Mouse (Mus musculus) neutrophil, adult 5-6 weeks (primary cell): Measurements from ENCODE around the gene Ovgp1. TPM values are rescaled to one million over a fixed set of nuclear protein-coding genes. Genes with fewer than 3 reads are reported as not detected.
A peak's percentile ranks its signal among the peaks of the same experiment; 100 is the strongest.

Experiments
- ATAC-seq: fragments of 151-379, 151-347 bp; 2 replicates; pipeline ENCODE4 v1.8.0; 2017; ENCODE audit warnings: mild to moderate bottlenecking, moderate TSS enrichment; ENCODE audit not compliant: insufficient number of reproducible peaks, poor library complexity, low FRiP score, severe bottlenecking; ENCODE audit errors: extremely low read depth
- total RNA-seq: library from RNA; stranded (forward); fragments of 200-1000 nt; gene quantifications from 2 replicates; pipeline ENCODE4 v1.2.3, GENCODE M21; 2017

The Ovgp1 gene
- 34.3 and 38.4 TPM in 2 replicates for total RNA-seq

GRCm38 (mm10) chr3:105973411-105973810 lies at the start of gene Ovgp1:
Gene Ovgp1 (plus strand): TSS chr3:105973711.
- ATAC-seq: no peak

DNA sequence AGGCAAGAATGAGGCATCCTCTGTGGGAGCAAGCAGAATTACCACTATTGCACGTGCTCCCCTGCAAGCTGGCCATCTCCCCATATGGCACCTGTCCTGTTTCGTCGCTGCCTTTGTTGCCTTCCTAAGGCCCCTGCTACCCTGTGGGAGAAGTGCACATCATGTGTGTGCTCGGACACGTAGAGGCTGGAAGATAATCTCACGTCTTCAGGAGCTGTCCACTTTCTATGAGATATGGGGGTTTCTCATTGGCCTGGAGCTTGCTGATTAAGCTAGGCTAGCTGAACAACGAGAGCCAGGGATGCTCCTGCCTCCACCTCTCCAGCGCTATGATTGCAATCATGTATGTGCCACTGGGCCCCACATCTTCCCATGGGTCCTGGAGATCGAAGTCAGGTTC lies 48.9 kb upstream of the Ovgp1 start:
- no peak for ATAC-seq

- no peak for ATAC-seq
Measured at GRCm38 (mm10) chr3:105927561-105928194, 45.8 kb upstream of the Ovgp1 start.

GRCm38 (mm10) chr3:105928195-105928569 lies 45.3 kb upstream of the Ovgp1 start:
- ATAC-seq: peak; percentile 21; the same call in 1 of the 2 replicates

- no peak for ATAC-seq
Measured at GRCm38 (mm10) chr3:105928781-105929180, 44.7 kb upstream of the Ovgp1 start.

DNA sequence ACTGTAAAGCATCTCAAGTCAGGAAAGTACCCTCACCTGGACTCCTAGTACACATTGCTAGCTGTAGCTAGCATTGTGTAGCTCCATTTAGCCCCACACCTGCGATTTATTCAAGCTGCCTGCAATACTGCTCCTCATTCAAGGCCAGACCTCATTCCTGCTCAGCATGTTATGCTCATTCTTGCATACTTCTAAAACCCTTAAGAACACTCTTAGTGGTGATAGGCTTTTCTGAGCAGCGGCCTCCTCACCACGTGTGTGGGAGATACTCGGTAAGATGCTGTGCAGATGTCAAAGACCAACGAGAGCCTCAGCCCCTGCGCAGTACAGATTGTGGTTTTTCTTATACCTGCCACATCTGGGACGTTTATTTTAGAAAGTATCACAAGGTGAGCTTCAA lies 43.7 kb upstream of the Ovgp1 start:
- ATAC-seq: no peak

GRCm38 (mm10) chr3:105931095-105931494 lies 42.4 kb upstream of the Ovgp1 start:
- ATAC-seq: no peak

GRCm38 (mm10) chr3:105932240-105933071 lies 41.1 kb upstream of the Ovgp1 start, which contains the start of gene I830077J02Rik:
Gene I830077J02Rik (minus strand): TSS chr3:105932664.
- ATAC-seq: peak; percentile 77

DNA sequence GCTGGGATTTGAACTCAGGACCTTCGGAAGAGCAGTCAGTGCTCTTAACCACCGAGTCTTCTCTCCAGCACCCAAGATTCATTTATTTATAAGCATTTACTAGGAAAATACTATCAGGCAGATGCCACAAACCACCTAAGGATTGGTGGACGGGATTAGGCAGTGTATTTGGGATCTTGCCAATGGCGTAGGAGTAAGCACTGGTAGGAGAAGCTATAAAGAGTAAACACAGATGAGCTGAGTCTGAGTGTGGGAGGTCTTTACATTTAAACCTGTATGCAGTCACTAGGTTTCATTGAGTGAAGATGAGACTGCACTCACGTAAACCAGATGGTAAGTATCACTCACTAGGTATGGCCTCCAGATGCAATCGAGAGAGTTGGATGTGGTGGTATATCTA lies 39.6 kb upstream of the Ovgp1 start:
- ATAC-seq: no peak

- no peak for ATAC-seq
Measured at GRCm38 (mm10) chr3:105935033-105935432, 38.5 kb upstream of the Ovgp1 start.

- ATAC-seq: no peak
Measured at GRCm38 (mm10) chr3:105936111-105936510, 37.4 kb upstream of the Ovgp1 start.

DNA sequence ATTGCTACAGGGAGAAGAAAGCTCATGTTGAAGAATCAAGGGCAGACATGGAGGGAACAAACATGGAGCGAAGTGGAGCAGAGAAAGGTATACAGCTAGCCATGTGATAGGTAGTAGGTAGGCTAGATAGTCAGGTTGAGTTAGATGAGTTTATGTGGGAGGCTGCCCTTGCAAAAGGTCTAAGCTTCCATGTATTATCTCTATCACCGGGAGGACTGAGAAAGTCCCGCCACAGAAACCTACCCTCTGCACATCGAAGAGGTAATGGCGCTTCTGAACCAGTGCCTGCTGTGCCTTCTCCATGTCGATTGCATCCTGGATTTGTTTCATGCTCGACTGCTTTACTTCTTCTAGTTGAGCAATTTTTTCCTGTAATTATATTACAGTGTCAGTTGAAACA lies 22.2 kb upstream of the Ovgp1 start:
- ATAC-seq: no peak

- no peak for ATAC-seq
Measured at GRCm38 (mm10) chr3:105957235-105957634, 16.3 kb upstream of the Ovgp1 start.

DNA sequence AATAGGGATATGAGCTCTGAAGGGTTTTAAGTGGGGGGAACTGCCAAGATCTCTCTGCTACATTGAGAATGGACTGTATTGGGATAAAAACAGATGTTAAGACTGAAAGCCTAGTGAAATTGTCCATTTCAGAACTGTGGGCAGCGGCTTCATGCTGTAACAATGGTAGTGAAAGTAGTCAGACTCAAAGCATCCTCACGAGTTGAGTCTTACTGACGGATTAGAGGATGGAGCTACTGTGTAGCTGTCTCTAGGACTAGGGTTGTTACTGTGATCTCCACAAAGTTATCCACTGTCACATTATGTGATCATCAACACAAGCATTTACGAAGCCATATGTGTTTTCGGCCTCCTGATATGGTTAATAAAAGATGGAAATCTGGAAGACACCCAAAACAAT lies 15.3 kb upstream of the Ovgp1 start:
- no peak for ATAC-seq

- peak; percentile 93 for ATAC-seq
Measured at GRCm38 (mm10) chr3:105958974-105959580, 14.4 kb upstream of the Ovgp1 start, which contains the start of gene Wdr77. Gene Wdr77 (plus strand): TSS chr3:105959369.

DNA sequence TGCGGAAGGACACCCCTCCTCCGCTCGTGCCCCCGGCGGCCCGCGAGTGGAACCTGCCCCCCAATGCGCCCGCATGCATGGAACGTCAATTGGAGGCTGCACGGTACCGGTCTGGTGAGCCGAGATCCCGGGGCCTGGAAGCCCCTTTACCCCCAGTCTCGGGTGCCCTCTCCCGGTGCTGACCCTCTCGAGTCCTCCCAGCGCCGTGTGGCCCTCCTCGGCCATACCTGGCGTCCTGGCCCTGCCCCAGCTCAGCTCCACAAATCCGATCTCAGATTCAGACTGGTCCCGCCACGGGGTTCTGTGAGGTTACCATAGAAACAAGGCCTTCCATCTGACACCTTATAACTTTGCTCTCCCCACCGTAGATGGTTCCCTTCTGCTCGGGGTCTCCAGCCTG lies 13.9 kb upstream of the Ovgp1 start:
- ATAC-seq: peak; percentile 2; the same call in 1 of the 2 replicates

GRCm38 (mm10) chr3:105959999-105960398 lies 13.5 kb upstream of the Ovgp1 start, which contains the start of gene Atp5f1:
Gene Atp5f1 (minus strand): TSS chr3:105960099.
- no peak for ATAC-seq

- no peak for ATAC-seq
Measured at GRCm38 (mm10) chr3:105960700-105961099, 12.8 kb upstream of the Ovgp1 start.

- ATAC-seq: no peak
Measured at GRCm38 (mm10) chr3:105971831-105972446, 1.6 kb upstream of the Ovgp1 start.
